Mouse (Mus musculus) ZHBTc4 (cell line): ENCODE results near the gene Sohlh2.
"Not testable (repeated sequence)": the region's sequence is repeated elsewhere in the genome, so short reads cannot be mapped to it uniquely, and the experiment has no call there.

Experiments
- DNase-seq: peaks from one replicate; pipeline ENCODE4 v3.0.0-alpha.2; 2011; ENCODE audit warnings: low read depth, low spot score

The Sohlh2 gene

DNA sequence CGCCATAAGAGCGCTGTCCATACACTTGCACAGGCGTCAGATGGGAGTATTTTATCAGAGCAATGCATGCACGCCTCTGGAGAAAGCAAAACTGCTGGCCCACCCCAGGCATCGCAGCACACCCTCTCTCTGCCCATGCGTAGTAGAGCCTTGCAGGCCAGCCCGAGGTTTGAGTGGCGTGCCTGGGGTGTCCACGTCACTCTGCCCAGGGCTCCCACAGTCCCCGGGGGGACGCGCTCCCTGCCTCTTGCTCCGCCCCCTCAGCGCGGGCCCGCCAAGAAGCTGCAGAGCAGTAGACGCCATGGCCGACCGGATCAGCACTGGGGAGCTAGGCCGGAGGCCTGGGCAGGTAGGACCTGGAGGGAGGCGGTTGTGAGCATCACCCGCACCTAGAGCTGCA lies at the start of gene Sohlh2:
Gene Sohlh2 (plus strand): TSS at position 263 of the 400 bp plus-strand sequence.
- peak; percentile 74 for DNase-seq

DNA sequence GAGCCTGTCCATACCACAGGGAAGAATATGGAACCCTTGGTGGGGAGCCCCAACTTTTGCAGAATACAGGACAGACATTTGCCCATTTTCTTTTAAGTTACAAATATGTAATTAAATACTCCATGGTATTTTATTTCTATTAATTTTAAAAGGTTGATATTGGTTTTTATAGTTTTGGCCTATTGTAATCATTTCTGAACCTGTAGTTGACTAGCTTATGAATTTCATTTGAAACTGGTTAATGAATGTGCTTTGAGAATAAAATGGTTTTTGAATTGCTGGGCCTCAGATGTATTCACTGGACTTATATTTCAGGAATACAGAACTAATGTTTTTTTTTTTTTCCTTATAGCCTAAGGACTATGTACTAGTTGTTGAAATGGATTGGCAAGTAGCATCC lies 44.8 kb upstream of the Sohlh2 start, which contains the start of gene Ccdc169:
Gene Ccdc169 (plus strand): TSS at position 301 of the 400 bp plus-strand sequence.
- no peak for DNase-seq

DNA sequence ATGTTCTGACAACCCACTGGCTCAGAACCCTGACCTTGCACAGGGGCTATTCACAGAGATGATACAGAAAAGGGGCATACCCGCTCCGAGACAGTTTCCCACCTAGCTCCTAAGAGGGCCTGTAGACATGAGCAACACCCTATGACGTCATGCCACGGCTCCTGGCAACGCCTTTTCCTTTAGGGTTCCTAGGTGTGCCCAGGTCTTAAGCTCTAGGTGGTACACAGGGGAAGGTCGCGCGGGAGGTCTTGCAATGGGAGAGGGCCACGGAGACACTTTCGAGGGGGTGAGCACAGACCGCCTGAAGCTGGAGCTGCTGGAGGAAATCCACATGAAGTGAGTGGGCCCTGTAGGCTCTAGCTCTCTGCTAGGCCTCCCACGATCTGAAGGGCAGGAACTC lies 42.0 kb upstream of the Sohlh2 start:
- DNase-seq, result peak; percentile 25

DNA sequence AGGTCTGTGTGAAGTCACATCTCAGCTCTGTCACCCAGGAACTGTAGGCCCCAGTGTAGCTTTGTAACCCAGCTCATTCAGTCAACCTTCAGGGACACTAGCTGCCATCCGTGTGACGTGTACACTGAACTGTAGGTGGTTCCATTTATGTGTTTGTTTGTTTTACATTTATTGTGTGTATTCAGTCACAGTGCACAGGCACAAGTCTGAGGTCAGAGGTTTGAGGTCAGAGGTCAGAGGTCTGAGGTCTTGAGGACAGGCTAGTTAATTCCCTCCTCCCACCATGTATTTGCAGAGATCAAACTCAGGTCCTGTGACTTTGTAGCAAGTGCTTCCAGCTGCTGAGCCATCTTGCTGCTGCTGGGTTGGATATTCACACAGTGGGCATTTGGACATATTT lies 40.4 kb upstream of the Sohlh2 start:
- DNase-seq, result no peak

DNA sequence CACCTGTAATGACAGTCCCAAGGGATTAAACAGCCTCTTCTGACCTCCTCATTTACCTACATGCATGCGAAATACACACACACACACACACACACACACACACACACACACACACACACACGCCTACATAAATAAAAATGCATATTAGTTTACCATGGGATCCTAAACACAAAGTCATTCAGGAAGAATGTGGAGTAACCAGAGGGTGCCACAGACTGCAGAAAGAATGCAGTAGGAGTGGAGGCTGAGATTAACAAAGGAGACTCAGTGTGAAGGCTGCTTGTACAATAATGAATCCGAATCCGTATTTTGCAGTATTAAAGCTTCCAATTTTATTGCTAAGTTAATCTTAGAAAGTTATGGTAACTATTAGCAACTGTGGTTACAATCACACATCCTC lies 36.9 kb upstream of the Sohlh2 start:
- no peak for DNase-seq

DNA sequence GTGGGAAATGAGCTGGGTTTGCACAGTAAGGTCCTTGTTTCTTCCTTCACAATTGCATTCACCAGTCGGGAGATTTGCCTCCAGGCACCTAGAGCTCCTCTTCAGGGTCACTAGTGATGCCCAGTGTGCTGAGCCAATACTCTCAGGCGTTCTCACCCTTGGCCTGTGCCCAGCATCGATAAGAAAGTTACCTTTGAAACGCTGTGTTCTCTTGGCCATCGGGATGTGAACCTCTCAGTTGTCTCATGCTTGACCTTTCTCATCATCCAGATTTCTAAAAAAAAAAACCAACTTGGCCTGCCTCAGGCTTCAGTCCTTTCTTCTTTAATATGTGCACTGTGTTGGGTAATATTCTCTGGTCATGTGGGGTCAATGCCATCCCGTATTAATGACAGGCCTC lies 35.4 kb upstream of the Sohlh2 start:
- no peak for DNase-seq

DNA sequence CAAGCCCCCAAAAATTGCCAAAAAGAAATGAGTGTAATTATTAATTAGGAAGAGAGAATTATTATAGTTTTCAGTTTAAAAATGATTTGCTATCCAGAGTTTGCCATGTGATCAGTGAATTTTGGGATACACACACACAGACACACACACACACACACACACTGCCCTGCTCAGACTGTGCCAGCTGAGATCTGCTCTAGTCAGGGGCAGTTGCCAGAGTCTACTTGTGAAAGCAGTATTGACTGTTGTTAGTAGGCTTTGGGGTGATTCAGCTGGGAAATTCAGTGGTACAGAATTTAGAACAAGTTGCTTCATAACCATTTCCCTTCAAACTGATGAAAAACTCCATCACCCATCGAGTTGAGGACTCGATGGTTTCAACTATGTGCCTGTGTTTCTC lies 34.7 kb upstream of the Sohlh2 start:
- no peak for DNase-seq

DNA sequence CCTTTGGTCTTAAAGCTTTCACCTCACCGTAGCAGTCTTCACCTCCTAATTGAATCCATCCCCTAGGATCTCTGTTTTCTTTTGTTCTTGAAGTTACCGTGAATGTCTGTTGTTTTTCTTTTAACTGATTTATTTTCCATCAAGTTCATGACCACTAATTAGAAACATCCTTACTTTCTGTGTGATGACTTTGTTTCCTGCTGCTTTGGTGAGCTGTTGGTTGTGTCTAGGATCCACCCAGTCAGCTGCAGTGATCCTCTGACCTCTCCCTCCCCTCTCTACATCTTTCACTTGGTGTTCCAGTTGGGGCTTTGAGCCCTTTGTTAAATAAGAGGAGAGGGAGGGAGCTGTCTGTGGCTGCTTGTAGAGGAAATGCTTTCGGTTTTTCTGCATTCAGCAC lies 33.7 kb upstream of the Sohlh2 start:
- no peak for DNase-seq

DNA sequence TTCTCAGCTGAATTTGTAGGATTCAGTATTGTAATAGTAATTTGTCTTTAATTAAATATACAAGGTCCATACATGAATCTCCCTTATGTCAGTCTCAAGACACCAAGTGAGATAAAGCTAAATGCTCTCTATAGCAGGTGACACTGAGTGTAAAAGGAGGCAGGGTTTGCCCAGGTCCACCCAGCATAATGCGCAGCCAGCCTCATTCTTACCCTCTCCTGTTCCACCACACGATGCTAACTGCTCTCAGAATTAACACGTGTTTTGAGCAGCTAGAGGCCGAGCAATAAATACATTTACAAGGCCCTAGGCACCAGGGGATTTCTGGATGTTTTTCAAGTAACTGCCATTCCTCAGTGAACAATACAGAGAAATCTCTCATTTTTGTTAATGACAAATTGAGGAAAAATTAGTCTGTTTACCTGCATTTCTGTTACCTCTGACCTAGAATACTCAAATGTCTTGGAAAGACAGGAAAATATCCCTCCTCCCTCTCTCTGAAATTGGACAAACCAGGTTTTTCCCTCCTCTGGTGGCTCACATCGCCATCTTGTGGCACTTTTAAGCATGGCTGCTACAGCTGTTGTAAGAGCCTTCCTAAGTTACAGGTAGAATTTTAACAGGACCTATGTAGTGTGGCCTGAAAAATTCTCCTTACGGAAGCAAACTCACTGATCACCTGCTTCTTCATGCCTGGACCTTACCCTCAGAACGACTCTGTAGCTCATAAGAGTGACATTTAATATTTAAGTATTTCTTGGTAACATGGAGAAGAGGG lies 30.0 kb upstream of the Sohlh2 start:
- DNase-seq, result peak; percentile 68

DNA sequence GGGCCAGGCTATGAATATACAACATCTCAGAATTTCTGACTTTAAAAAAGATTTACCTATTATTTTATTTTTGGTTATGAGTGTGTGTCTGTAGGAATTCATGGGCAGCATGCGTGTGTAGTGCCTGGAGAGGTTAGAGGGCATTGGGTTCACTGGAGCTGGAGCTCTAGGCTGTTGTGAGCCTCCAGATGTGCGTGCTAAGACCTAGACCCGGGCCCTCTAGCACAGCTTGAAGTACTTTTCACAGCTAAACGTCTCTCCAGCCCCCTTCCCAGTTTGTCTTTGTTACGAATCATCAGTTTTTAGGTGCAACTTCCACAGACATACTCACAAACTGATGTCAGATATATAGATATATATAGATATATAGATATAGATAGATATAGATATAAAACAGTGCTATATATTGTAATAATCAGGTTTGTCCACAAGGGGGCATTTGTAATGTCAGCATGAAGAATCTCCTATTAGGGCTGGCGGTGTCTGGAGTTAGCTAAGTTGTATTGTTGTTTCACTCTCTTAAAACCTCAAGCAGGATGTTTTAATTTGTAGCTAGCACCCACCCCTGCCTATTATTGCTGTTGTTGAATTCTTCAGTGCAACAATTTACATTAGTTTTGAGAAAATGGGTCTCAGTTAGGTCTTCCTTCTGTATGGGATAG lies 29.0 kb upstream of the Sohlh2 start:
- peak; percentile 50 for DNase-seq

DNA sequence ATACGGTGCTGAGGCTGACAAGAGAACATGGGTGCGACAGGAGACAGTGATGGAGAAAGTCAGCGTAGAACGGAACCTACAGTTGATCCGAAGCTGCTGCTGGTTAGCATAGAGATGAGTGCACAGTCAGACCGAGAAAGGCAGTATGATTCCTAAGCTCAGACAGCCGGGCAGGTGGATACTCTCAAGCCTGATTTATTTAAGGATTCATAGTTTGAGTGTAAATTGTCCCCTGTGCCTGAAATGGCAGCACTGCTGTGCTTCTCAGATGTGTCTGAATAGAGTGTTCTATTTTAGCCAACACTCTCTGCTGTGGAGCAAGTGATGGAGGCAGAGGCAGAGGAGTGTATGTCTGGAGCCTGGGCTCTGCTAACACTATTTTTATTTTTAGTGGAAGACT lies 27.7 kb upstream of the Sohlh2 start:
- DNase-seq, result no peak

DNA sequence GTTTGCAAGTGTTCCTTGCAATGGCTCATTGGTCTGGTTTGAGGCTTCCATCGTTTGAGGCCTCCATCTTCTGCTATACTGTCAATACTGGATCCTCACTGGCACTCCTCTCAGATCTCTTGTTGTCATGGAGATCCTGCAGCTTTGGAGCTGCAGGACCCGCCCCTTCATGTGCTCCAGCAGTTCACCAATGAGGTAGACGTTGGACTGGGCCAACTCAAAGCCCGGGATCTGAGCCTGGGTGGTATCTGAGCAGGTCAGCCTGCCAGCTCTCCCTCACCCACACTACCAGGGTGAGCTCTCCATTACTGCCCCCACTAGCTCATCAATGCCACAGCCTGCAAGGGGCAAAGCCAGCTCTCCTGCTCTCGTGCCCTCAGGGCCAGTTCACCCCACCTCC lies 24.4 kb upstream of the Sohlh2 start:
- peak; percentile 8 for DNase-seq

DNA sequence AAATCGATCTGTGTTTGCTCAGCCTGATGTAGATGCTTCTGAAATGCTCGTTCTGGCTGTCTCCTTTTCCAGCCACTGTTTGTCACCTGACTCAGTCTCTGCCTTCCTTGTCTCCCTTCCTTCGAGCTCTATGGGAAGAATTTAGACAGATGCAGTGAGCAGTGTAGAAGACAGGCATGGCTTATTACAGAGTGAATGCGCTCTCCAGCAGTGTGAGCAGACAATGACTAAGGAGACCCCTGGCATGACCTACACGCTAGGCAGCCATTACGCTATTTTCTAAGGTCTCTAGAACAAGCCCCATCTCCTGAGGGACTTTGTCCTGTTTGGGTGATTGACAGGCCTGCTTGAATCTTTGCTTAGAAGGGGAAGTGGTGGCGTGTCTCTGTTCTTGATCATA lies 20.7 kb upstream of the Sohlh2 start:
- no peak for DNase-seq

DNA sequence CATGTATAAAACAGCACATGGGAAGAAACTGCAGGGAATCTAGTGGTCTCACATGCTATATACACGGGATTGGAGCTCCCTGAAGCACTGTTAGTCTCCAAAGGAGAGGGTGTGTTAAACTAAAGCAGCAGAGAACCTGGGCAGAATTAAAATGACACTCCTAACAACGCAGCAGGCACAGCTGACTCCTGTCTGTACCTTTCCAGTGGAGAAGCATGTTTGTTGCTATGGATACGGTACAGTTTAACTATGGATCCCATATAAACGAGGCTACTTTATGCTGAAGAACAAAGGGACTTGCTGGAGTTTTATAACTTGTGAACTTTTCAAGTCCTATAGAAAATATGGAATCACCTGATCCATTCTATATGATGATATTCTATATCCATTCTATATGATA lies 18.3 kb upstream of the Sohlh2 start:
- no peak for DNase-seq

DNA sequence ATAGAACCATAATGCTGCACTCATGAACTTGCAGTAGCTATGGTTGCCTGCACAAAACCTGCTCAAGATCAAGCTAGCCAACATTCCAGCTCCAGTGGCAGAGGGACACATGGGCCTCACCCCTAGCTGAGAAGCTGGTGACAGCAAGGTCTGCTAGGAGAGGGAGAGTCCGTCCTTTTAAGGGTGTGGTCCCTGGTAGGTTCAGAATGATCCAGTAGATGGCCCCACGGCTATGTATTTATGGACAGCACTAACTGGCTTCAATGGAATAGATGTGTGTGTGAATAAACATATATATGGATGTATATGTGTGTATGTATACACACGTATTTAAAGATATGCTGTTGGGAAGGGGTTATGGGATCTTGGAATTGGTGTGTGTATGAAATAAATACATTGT lies 9.3 kb upstream of the Sohlh2 start:
- no peak for DNase-seq

DNA sequence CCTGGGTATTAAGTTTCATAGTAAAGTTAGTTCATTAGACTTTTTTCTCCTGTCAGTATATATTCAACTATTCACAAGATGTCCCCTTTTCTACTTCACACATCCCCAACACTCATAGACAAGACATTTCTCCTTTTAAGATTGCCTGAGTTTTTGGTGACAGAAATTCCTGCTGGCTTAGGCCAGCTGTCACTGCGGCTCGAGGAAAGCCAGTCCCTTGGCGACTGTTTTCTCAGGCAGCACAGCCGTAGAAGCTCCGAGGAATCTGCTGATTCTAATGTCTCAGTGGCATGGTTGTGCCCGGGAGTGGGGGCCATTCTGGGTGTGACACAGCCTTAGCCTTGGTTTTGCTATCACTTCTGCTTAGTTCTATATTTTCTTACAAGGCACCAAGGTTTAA lies 4.6 kb upstream of the Sohlh2 start:
- DNase-seq, result no peak

DNA sequence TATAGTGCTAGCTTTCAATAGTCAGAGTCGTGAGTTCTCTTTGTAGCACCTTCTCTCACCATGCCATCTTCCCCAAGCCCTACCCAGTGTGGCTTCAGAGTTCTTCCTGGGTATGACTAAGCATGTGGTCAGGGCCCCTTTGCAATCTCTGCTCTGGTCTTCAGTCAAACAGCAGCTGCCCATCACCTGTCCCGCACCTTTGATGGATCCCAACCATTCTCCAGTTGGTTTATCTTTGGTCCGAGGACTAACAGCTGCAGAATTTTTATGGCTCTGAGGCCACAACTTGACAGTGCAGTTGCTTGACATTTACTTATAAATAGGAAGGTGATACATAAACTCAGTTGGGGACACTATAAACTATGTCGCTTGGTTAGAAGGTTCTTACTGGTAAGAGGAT lies 9.8 kb downstream of the Sohlh2 start:
- no peak for DNase-seq

DNA sequence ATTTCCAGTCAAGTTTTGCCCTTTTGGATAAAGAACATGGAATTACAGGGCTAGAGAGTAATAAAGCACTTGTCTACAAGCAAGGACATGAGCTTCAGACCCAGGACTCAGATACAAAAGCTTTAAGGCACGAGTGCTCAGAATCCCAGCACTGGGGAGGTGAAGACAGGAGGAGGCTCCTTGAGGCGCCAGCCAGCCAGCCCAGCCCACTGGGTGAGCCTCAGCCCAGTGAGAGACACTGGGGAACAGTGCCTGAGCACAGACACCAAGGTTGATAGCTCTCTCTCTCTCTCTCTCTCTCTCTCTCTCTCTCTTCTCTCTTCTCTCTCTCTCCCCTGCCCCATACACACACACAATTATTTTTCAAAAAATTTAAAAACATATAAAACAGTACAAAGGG lies 11.5 kb downstream of the Sohlh2 start:
- DNase-seq, result no peak

DNA sequence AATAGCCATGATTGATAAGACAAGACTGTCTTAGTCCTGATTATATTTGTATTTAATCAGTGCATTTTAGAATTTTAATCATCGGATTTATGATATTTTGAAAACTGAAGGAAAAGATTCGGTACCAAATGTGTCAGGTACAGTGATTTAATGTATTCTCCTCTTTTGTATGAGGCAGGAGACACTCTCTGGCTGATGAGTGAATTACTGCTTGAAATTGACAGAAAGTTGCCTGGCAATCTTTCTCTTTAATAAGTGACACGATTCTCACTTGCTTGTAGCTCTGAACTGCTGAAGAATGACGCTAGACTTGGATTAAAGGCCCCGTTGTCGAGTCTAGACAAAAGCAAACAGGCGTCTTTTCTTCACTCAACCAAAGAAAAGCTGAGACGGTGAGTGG lies 13.0 kb downstream of the Sohlh2 start:
- DNase-seq, result no peak

DNA sequence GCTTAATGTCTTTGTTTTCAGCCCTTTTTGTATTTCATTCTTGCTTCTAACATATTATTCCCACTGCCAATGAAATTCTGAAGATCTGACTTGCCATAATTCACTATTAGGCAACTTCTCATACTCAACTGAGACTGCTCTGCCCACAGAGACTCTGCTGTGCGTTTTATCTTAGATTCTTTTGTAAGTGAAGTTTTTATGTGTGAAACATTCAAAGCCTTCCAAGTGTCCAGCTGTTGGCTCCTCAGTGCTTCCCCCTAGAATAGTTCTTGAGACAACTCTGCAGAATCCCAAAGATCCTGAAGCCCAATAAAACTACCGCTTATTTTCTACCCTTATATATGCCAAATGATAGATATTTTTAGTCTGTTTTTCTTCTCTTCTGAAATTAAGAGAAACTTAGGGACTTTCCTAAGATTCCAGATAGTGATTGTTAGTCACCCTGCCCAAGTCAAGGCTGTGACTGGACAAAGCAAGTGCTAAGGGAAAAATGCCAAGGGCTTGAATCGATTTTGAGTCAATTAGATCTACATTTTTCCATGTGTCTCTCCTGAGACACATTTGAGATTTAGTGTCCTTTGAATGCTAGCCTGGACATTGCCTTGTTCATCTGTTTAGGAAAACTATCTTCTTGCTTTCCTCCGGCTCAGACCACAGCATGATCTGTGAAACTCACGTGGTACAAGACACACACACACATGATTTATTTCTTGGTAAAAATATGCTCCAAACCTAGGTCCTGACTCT lies 13.9 kb downstream of the Sohlh2 start:
- DNase-seq, result no peak

DNA sequence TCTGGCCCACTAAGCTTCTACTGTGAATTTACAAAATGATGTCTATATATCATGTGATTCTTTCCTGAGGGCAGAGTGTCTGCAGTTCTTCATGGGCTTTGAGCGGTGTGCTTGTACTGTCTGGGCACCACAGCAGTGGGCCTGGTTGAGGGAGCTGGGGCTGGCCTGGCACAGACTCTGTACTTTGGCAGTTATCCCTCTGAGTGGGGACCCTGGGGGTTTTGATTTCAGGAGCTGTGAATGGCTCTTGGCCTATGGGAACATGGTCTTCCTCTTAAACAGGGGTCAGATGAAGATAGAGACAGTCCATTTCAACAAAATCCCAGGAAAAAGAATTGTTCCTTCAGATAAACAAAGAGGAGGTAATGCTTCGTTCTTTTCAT lies 14.5 kb downstream of the Sohlh2 start:
- no peak for DNase-seq

DNA sequence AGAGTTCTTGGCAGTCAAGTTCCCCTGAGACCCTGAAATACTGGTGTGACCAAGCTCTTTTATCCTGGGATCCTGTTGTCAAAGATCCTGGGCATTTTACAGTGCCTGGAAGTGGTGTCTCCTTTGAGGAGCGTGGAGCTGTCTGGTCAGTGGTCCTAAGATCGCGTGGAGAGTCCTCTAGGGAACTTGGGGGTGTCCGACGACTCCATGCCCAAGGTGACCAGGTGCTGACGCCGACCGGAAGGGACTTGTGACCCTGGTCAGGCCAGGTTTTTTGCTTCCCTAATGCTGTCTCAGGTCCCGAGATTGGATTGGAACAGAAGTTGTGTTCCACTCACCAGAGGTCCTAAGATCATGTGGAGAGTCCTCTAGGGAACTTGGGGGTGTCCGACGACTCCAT lies 21.8 kb downstream of the Sohlh2 start:
- DNase-seq, result not testable (repeated sequence)

DNA sequence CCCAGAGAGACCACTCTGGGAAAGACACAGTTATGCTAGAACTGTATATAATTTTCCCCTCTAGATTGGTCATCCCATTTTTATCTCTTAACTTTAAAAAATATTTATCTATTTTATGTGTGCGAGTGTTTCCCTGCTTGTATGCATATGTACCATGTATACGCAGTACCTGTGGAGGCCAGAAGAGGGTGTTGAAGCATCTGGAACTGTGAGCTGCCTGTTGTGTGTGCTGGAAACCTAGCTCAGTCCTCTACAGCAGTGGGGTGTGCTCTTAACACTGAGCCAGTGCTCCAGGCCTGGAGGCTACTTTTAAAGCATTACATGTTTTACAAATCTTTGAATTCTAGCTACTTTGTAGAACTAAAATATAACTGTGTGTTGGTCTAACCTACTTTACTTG lies 24.6 kb downstream of the Sohlh2 start:
- DNase-seq, result peak; percentile 36
